Mouse (Mus musculus) testis, postnatal 10 days (tissue): ENCODE measurements around the gene Gm3239.
"Not testable (repeated sequence)": the region's sequence is repeated elsewhere in the genome, so short reads cannot be mapped to it uniquely, and the experiment has no call there.

ENCODE experiments used
- DNase-seq: peaks from one replicate; pipeline ENCODE4 v3.0.0; 2021; ENCODE audit warnings: low spot score

Gene Gm3239

GRCm38 (mm10) chr14:4663892-4664291 lies at the start of gene Gm3239:
Gm3239 (plus strand) TSS chr14:4664192.
- not testable (repeated sequence) for DNase-seq

- not testable (repeated sequence) for DNase-seq
These were observed 31.9 kb upstream of the Gm3239 start, which contains the start of gene Gm8159 for GRCm38 (mm10) chr14:4632052-4632451. Gm8159 (plus strand) TSS chr14:4632352.

GRCm38 (mm10) chr14:4649309-4649708 lies 14.7 kb upstream of the Gm3239 start:
- peak; percentile 29 for DNase-seq

- peak; percentile 43 for DNase-seq
These were observed 13.7 kb upstream of the Gm3239 start for GRCm38 (mm10) chr14:4650324-4650723.

GRCm38 (mm10) chr14:4708938-4709337 lies 44.9 kb downstream of the Gm3239 start, which contains the start of gene Gm7876:
Gm7876 (plus strand) TSS chr14:4709238.
- DNase-seq, result not testable (repeated sequence)
